Mouse (Mus musculus): Measurements from ENCODE around the gene N4bp1.

GRCm38 (mm10) chr8:86825674-86826448 lies 59.2 kb downstream of the N4bp1 start:
- no peak for TF ChIP-seq POLR2A (IDR thresholded peaks at IDR 0.05; ENCODE audit: borderline replicate concordance, control insufficient read depth, low read depth, low read length)
- TF ChIP-seq CTCF (IDR thresholded peaks at IDR 0.05; ENCODE audit: control insufficient read depth, insufficient read depth, low read length), result no peak
